Mouse (Mus musculus) embryonic facial prominence, embryonic 15.5 days (tissue): ENCODE results near the gene Agpat4. TPM values are rescaled to one million over a fixed set of nuclear protein-coding genes. Genes with fewer than 3 reads are reported as not detected.

Experiments
- polyA plus RNA-seq: library from polyadenylated mRNA; unstranded; fragments of >200 nt; fragmentation: Nextera tagmentation; extraction: Ambion mirVana; gene quantifications from 2 replicates; pipeline ENCODE4 v1.2.1, GENCODE M21; 2015

Gene Agpat4
- polyA plus RNA-seq, 1 experiment from 2014 or later, result 51.3 TPM

Other genes with a start within 250 kb of the Agpat4 start
- 36.1 and 42.1 TPM in 2 replicates for gene Map3k4, start 200.1 kb downstream of the Agpat4 start, polyA plus RNA-seq